Mouse (Mus musculus) erythroblast, embryonic 14.5 days (primary cell): ENCODE results near the gene Zswim8. TPM values are rescaled to one million over a fixed set of nuclear protein-coding genes. Genes with fewer than 3 reads are reported as not detected.

ENCODE experiments used
- H3K27me3 ChIP-seq: 2 replicates; pipeline ENCODE4 v1.6.1; 2012; ENCODE audit warnings: inconsistent platforms; ENCODE audit not compliant: control insufficient read depth
- H3K36me3 ChIP-seq: 2 replicates; pipeline ENCODE4 v1.6.1; 2012; ENCODE audit warnings: mild to moderate bottlenecking, inconsistent platforms; ENCODE audit not compliant: control insufficient read depth
- H3K4me1 ChIP-seq: 2 replicates; pipeline ENCODE4 v1.6.1; 2012; ENCODE audit warnings: inconsistent platforms; ENCODE audit not compliant: control insufficient read depth
- H3K4me3 ChIP-seq: replicated peaks from 2 replicates; pipeline ENCODE3; 2012; ENCODE audit warnings: moderate library complexity, mild to moderate bottlenecking, inconsistent platforms
- H3K9me3 ChIP-seq: 2 replicates; pipeline ENCODE4 v1.6.1; 2012; ENCODE audit warnings: low read length, inconsistent platforms, mixed read lengths; ENCODE audit not compliant: control insufficient read depth
- GATA1 ChIP-seq: IDR thresholded peaks from 2 replicates; pipeline ENCODE4 v1.6.1; 2012; ENCODE audit warnings: low read length, inconsistent platforms, mixed read lengths
- TAL1 ChIP-seq: IDR thresholded peaks from 3 replicates; pipeline ENCODE4 v1.6.1; 2012; ENCODE audit warnings: low read length, inconsistent platforms, mixed read lengths
- polyA plus RNA-seq: library from polyadenylated mRNA; stranded (reverse); fragments of >175 nt; gene quantifications from 2 replicates; pipeline ENCODE4 v1.2.3, GENCODE M21; 2012

The Zswim8 gene
- polyA plus RNA-seq, 1 experiment, result 6.1 TPM

GRCm38 (mm10) chr14:20721371-20721770 lies 14.0 kb downstream of the Zswim8 start:
- Histone ChIP-seq H3K9me3 (no peaks in the 10 kb centered on the region), H3K27me3 (no peaks in the 10 kb centered on the region), H3K4me3 (no peak overlapping the region), H3K36me3 (peaks cover 99% of the 10 kb centered on the region), H3K4me1 (peaks cover 26% of the 10 kb centered on the region)
- TF ChIP-seq TAL1, result no peak
- TF ChIP-seq GATA1, result no peak

DNA sequence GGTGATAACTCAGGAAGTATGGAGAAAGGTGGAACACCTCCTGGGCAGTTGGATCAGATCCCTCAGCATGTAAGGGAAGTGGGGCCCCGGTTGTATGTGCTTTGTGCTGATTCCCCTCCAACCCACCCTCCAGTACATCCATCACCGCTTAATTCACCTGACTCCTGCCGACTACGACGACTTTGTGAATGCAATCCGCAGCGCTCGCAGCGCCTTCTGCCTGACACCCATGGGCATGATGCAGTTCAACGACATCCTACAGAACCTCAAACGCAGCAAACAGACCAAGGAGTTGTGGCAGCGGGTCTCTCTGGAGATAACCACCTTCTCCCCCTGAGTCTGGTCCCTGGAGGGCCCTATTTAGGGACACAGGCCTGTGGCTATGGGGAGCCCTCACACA lies 15.7 kb downstream of the Zswim8 start:
- H3K36me3 ChIP-seq, result peaks cover 99% of the 10 kb centered on the region
- TF ChIP-seq GATA1 (no peak), TAL1 (no peak)
- H3K27me3 ChIP-seq, result no peaks in the 10 kb centered on the region
- no peak overlapping the region for H3K4me3 ChIP-seq
- H3K9me3 ChIP-seq, result no peaks in the 10 kb centered on the region
- peaks cover 32% of the 10 kb centered on the region for H3K4me1 ChIP-seq

DNA sequence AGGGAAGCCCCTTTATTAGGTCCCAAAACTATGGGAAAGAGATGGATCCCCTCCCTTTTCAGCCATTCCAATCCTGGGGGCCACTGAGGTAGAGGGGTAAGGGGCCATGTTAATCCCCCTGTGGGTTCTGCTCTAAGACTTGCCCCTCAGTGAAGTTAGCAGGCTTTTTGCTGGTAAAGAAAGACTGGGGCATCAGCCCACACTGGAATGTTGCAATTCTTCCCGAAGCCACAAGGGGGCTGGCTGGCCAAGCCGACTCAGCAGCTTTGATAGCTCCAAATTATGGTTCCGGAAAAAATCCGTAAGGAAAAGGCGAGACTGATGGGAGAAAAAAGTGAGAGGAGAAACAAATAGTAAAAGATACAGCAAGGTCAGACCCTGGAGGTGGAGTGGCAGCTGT lies 16.7 kb downstream of the Zswim8 start:
- H3K4me1 ChIP-seq, result peaks cover 36% of the 10 kb centered on the region

DNA sequence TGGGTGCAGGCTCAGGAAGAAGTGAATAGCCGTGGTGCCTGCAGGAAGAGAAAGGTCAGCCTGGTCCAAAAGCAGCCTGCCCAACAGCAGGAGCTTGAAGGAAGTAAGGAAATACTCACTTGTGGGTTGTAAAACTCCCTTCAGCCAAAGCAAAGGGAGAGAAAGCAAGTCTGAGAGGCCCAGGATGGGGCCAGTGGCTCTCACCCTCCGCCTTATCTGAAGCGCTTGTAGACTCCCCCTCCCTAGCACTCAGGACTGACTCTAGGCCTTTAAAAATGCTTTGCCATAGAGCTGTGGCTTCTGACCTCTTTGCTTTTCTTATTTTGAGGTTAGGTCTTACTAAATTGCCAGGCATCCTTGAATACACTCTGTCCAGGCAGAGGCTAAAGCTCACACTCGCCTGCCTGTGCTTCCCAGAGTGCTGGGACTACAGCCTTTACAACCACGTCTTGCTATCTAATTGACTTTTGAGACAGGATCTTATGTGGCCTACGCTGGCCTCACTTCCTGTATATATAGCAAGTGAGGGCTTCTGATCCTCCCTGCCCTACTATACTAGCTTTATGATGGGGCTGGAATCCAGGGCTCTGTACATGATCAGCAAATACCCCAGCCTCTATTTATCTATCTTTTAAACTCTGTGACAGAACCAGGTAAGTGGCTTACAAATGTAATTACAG lies 18.4 kb downstream of the Zswim8 start:
- no peaks in the 10 kb centered on the region for H3K9me3 ChIP-seq
- peak overlapping the region; percentile 12 for H3K4me3 ChIP-seq
- peaks cover 99% of the 10 kb centered on the region for H3K36me3 ChIP-seq
- H3K4me1 ChIP-seq, result peaks cover 51% of the 10 kb centered on the region
- no peaks in the 10 kb centered on the region for H3K27me3 ChIP-seq
- TF ChIP-seq GATA1 (peak; percentile 25; the same call in 1 of the 2 replicates), TAL1 (no peak)

More for the DNA sequence above, 16.7 kb downstream of the Zswim8 start:
- H3K27me3 ChIP-seq, result no peaks in the 10 kb centered on the region
- TF ChIP-seq GATA1 (no peak), TAL1 (no peak)
- H3K9me3 ChIP-seq, result no peaks in the 10 kb centered on the region
- H3K36me3 ChIP-seq, result peaks cover 99% of the 10 kb centered on the region
- H3K4me3 ChIP-seq, result no peak overlapping the region

GRCm38 (mm10) chr14:20729871-20730270 lies 22.5 kb downstream of the Zswim8 start:
- no peak for TF ChIP-seq GATA1
- no peak for TF ChIP-seq TAL1
- Histone ChIP-seq H3K4me3 (no peak overlapping the region), H3K36me3 (peaks cover 78% of the 10 kb centered on the region), H3K4me1 (peaks cover 78% of the 10 kb centered on the region), H3K9me3 (no peaks in the 10 kb centered on the region), H3K27me3 (no peaks in the 10 kb centered on the region)

GRCm38 (mm10) chr14:20730853-20731602 lies 23.7 kb downstream of the Zswim8 start:
- H3K4me1 ChIP-seq, result peaks cover 78% of the 10 kb centered on the region
- H3K27me3 ChIP-seq, result no peaks in the 10 kb centered on the region
- no peak overlapping the region for H3K4me3 ChIP-seq
- H3K9me3 ChIP-seq, result no peaks in the 10 kb centered on the region
- peaks cover 73% of the 10 kb centered on the region for H3K36me3 ChIP-seq
- TF ChIP-seq TAL1, result no peak
- no peak for TF ChIP-seq GATA1

- no peaks in the 10 kb centered on the region for H3K27me3 ChIP-seq
- no peaks in the 10 kb centered on the region for H3K9me3 ChIP-seq
- TF ChIP-seq TAL1, result peak; percentile 76
- TF ChIP-seq GATA1, result peak; percentile 76
- H3K36me3 ChIP-seq, result peaks cover 60% of the 10 kb centered on the region
- peaks cover 81% of the 10 kb centered on the region for H3K4me1 ChIP-seq
- peak overlapping the region; percentile 92 for H3K4me3 ChIP-seq
These were observed 25.9 kb downstream of the Zswim8 start for GRCm38 (mm10) chr14:20733041-20733951.

- TF ChIP-seq TAL1 (no peak), GATA1 (no peak)
- Histone ChIP-seq H3K9me3 (no peaks in the 10 kb centered on the region), H3K4me1 (peaks cover 78% of the 10 kb centered on the region), H3K36me3 (peaks cover 57% of the 10 kb centered on the region), H3K4me3 (peak within 1 kb of the TSS; percentile 92), H3K27me3 (no peaks in the 10 kb centered on the region)
These were observed 26.8 kb downstream of the Zswim8 start, which contains the start of gene Ndst2 for GRCm38 (mm10) chr14:20733952-20734774. Gene Ndst2, minus strand, starts transcription at chr14:20734562.
